Mouse (Mus musculus) CH12.LX (cell line): ENCODE data around the gene Dnm1. TPM values are rescaled to one million over a fixed set of nuclear protein-coding genes. Genes with fewer than 3 reads are reported as not detected.

Experiments used
- DNase-seq: peaks from one replicate; pipeline ENCODE4 v3.0.0-alpha.2; 2013; ENCODE audit errors: extremely low read depth
- H3K27ac ChIP-seq: 2 replicates; pipeline ENCODE4 v1.5.1; 2012; ENCODE audit warnings: low read depth, mild to moderate bottlenecking, control low read depth, moderate library complexity; ENCODE audit not compliant: insufficient read depth
- H3K27me3 ChIP-seq: replicated peaks from 2 replicates; pipeline ENCODE3; 2012; ENCODE audit warnings: inconsistent platforms
- H3K36me3 ChIP-seq, 2 experiments: replicated peaks in 1 of 2; 2 replicates each; pipeline versions ENCODE3 to v1.6.1; 2012; ENCODE audit warnings: inconsistent platforms in 1 of 2, low read length in 1 of 2, mild to moderate bottlenecking in 1 of 2, mixed read lengths in 1 of 2, moderate library complexity in 1 of 2; ENCODE audit not compliant: control insufficient read depth in 1 of 2, insufficient read depth in 1 of 2
- H3K4me1 ChIP-seq, 2 experiments: 2 replicates each; pipeline ENCODE4 v1.6.1; 2012; ENCODE audit warnings: inconsistent platforms in 1 of 2, moderate library complexity in 1 of 2; ENCODE audit not compliant: insufficient read depth in 2 of 2, control insufficient read depth in 1 of 2
- H3K4me2 ChIP-seq: 2 replicates; pipeline ENCODE4 v1.6.1; 2012; ENCODE audit warnings: low read depth, mild to moderate bottlenecking, control low read depth; ENCODE audit not compliant: poor library complexity, insufficient read depth, severe bottlenecking
- H3K4me3 ChIP-seq, 3 experiments: fragments of 150-350 bp in 1 of 3; sonication (generic) in 1 of 3; replicated peaks in 1 of 3; 2 replicates each; pipeline versions ENCODE3 to v1.5.1; 2011 to 2012; ENCODE audit warnings: low read depth in 2 of 3, low read length in 2 of 3, mild to moderate bottlenecking in 2 of 3, moderate library complexity in 2 of 3, control low read depth in 1 of 3, improper control_type of control experiment in 1 of 3, inconsistent platforms in 1 of 3, mixed read lengths in 1 of 3; ENCODE audit not compliant: poor library complexity in 1 of 3
- H3K79me2 ChIP-seq: replicated peaks from 2 replicates; pipeline ENCODE4 v1.6.1; 2012; ENCODE audit warnings: mild to moderate bottlenecking, moderate library complexity; ENCODE audit not compliant: control insufficient read depth, poor library complexity, insufficient read depth, severe bottlenecking; ENCODE audit errors: extremely low read depth
- H3K9ac ChIP-seq: 2 replicates; pipeline ENCODE4 v1.6.1; 2012; ENCODE audit warnings: low read depth, mild to moderate bottlenecking, control low read depth, moderate library complexity; ENCODE audit not compliant: insufficient read depth
- H3K9me3 ChIP-seq: replicated peaks from 2 replicates; pipeline ENCODE3; 2012; ENCODE audit warnings: low read length, inconsistent platforms, mixed read lengths
- BHLHE40 ChIP-seq: IDR thresholded peaks from 2 replicates; pipeline ENCODE4 v1.6.1; 2011; ENCODE audit warnings: mild to moderate bottlenecking, low read depth, low read length, improper control_type of control experiment
- CHD1 ChIP-seq: IDR thresholded peaks from 2 replicates; pipeline ENCODE4 v1.6.1; 2012; ENCODE audit warnings: low read depth, low read length, improper control_type of control experiment, inconsistent platforms
- CHD2 ChIP-seq: IDR thresholded peaks from 2 replicates; pipeline ENCODE4 v1.6.1; 2011; ENCODE audit warnings: low read length, improper control_type of control experiment
- CTCF ChIP-seq, 2 experiments: IDR thresholded peaks in 1 of 2; conservative IDR thresholded peaks in 1 of 2; 2 replicates each; pipeline ENCODE4 v1.5.1; 2011 to 2012; ENCODE audit warnings: low read depth in 2 of 2, low read length in 2 of 2, improper control_type of control experiment in 1 of 2, inconsistent platforms in 1 of 2, mild to moderate bottlenecking in 1 of 2, moderate library complexity in 1 of 2
- E2F4 ChIP-seq: IDR thresholded peaks from 2 replicates; pipeline ENCODE4 v1.6.1; 2011; ENCODE audit warnings: low read depth, low read length, improper control_type of control experiment; ENCODE audit not compliant: insufficient replicate concordance
- ELF1 ChIP-seq: IDR thresholded peaks from 2 replicates; pipeline ENCODE4 v1.6.1; 2014; ENCODE audit warnings: low read depth, mild to moderate bottlenecking, inconsistent platforms, low read length, improper control_type of control experiment
- EP300 ChIP-seq: IDR thresholded peaks from 2 replicates; pipeline ENCODE4 v1.6.1; 2011; ENCODE audit warnings: low read length, improper control_type of control experiment
- ETS1 ChIP-seq: conservative IDR thresholded peaks from 2 replicates; pipeline ENCODE4 v1.6.1; 2012; ENCODE audit warnings: low read depth, mild to moderate bottlenecking, inconsistent platforms, low read length, improper control_type of control experiment, moderate library complexity
- GABPA ChIP-seq: IDR thresholded peaks from 2 replicates; pipeline ENCODE4 v1.6.1; 2012; ENCODE audit warnings: low read depth, low read length, improper control_type of control experiment, inconsistent platforms; ENCODE audit not compliant: insufficient replicate concordance
- HCFC1 ChIP-seq: IDR thresholded peaks from 2 replicates; pipeline ENCODE4 v1.6.1; 2012; ENCODE audit warnings: low read depth, mild to moderate bottlenecking, inconsistent platforms, low read length, improper control_type of control experiment
- IRF4 ChIP-seq: IDR thresholded peaks from 2 replicates; pipeline ENCODE4 v1.6.1; 2014; ENCODE audit warnings: low read depth, mild to moderate bottlenecking, inconsistent platforms, low read length, improper control_type of control experiment
- JUN ChIP-seq: IDR thresholded peaks from 2 replicates; pipeline ENCODE4 v1.6.1; 2011; ENCODE audit warnings: low read depth, mild to moderate bottlenecking, low read length, improper control_type of control experiment, moderate library complexity; ENCODE audit not compliant: insufficient read depth
- JUND ChIP-seq: conservative IDR thresholded peaks from 2 replicates; pipeline ENCODE4 v1.6.1; 2011; ENCODE audit warnings: low read depth, low read length, improper control_type of control experiment
- KAT2A ChIP-seq: IDR thresholded peaks from 2 replicates; pipeline ENCODE4 v1.6.1; 2012; ENCODE audit warnings: low read length, improper control_type of control experiment, inconsistent platforms; ENCODE audit not compliant: insufficient replicate concordance
- MAFK ChIP-seq: IDR thresholded peaks from 2 replicates; pipeline ENCODE4 v1.6.1; 2011; ENCODE audit warnings: low read length, improper control_type of control experiment; ENCODE audit not compliant: insufficient replicate concordance
- MAX ChIP-seq: IDR thresholded peaks from 2 replicates; pipeline ENCODE4 v1.6.1; 2011; ENCODE audit warnings: low read length, improper control_type of control experiment
- MAZ ChIP-seq: IDR thresholded peaks from 2 replicates; pipeline ENCODE4 v1.6.1; 2012; ENCODE audit warnings: low read depth, mild to moderate bottlenecking, inconsistent platforms, low read length, improper control_type of control experiment, moderate library complexity
- MEF2A ChIP-seq: IDR thresholded peaks from 2 replicates; pipeline ENCODE4 v1.6.1; 2014; ENCODE audit warnings: low read depth, mild to moderate bottlenecking, inconsistent platforms, low read length, improper control_type of control experiment, borderline replicate concordance
- MXI1 ChIP-seq: IDR thresholded peaks from 2 replicates; pipeline ENCODE4 v1.6.1; 2011; ENCODE audit warnings: mild to moderate bottlenecking, low read depth, low read length, improper control_type of control experiment
- MYC ChIP-seq: IDR thresholded peaks from 2 replicates; pipeline ENCODE4 v1.6.1; 2011; ENCODE audit warnings: low read depth, mild to moderate bottlenecking, improper control_type of control experiment, low read length
- NELFE ChIP-seq: IDR thresholded peaks from 2 replicates; pipeline ENCODE4 v1.6.1; 2011; ENCODE audit warnings: low read depth, low read length, improper control_type of control experiment
- NRF1 ChIP-seq: IDR thresholded peaks from 2 replicates; pipeline ENCODE4 v1.6.1; 2014; ENCODE audit warnings: low read depth, mild to moderate bottlenecking, inconsistent platforms, low read length, improper control_type of control experiment, moderate library complexity
- PAX5 ChIP-seq: IDR thresholded peaks from 2 replicates; pipeline ENCODE4 v1.6.1; 2012; ENCODE audit warnings: low read length, inconsistent platforms, mixed read lengths
- POLR2A ChIP-seq: IDR thresholded peaks from 2 replicates; pipeline ENCODE4 v1.6.1; 2011; ENCODE audit warnings: low read depth, mild to moderate bottlenecking, improper control_type of control experiment, low read length
- POLR2AphosphoS2 ChIP-seq: IDR thresholded peaks from 2 replicates; pipeline ENCODE4 v1.6.1; 2011; ENCODE audit warnings: low read depth, low read length, improper control_type of control experiment
- RAD21 ChIP-seq: IDR thresholded peaks from 2 replicates; pipeline ENCODE4 v1.6.1; 2011; ENCODE audit warnings: low read depth, mild to moderate bottlenecking, low read length, improper control_type of control experiment, moderate library complexity
- RCOR1 ChIP-seq: conservative IDR thresholded peaks from 2 replicates; pipeline ENCODE4 v1.6.1; 2012; ENCODE audit warnings: low read depth, mild to moderate bottlenecking, inconsistent platforms, low read length, improper control_type of control experiment
- SIN3A ChIP-seq: IDR thresholded peaks from 2 replicates; pipeline ENCODE4 v1.6.1; 2012; ENCODE audit warnings: low read length, improper control_type of control experiment, inconsistent platforms
- SMC3 ChIP-seq: IDR thresholded peaks from 2 replicates; pipeline ENCODE4 v1.6.1; 2011; ENCODE audit warnings: low read depth, low read length, improper control_type of control experiment
- TBP ChIP-seq: conservative IDR thresholded peaks from 2 replicates; pipeline ENCODE4 v1.6.1; 2011; ENCODE audit warnings: low read depth, low read length, improper control_type of control experiment
- TCF12 ChIP-seq: IDR thresholded peaks from 2 replicates; pipeline ENCODE4 v1.6.1; 2014; ENCODE audit warnings: low read depth, mild to moderate bottlenecking, inconsistent platforms, low read length, improper control_type of control experiment
- UBTF ChIP-seq: IDR thresholded peaks from 2 replicates; pipeline ENCODE4 v1.6.1; 2012; ENCODE audit warnings: low read depth, mild to moderate bottlenecking, inconsistent platforms, low read length, improper control_type of control experiment, moderate library complexity
- USF1 ChIP-seq: IDR thresholded peaks from 2 replicates; pipeline ENCODE4 v1.6.1; 2014; ENCODE audit warnings: low read depth, mild to moderate bottlenecking, inconsistent platforms, low read length, improper control_type of control experiment
- USF2 ChIP-seq: conservative IDR thresholded peaks from 2 replicates; pipeline ENCODE4 v1.6.1; 2011; ENCODE audit warnings: low read depth, low read length, improper control_type of control experiment
- ZC3H11A ChIP-seq: IDR thresholded peaks from 2 replicates; pipeline ENCODE4 v1.6.1; 2012; ENCODE audit warnings: low read depth, mild to moderate bottlenecking, inconsistent platforms, low read length, improper control_type of control experiment
- ZKSCAN1 ChIP-seq: IDR thresholded peaks from 2 replicates; pipeline ENCODE4 v1.6.1; 2012; ENCODE audit warnings: low read depth, inconsistent platforms, low read length, improper control_type of control experiment, borderline replicate concordance
- ZMIZ1 ChIP-seq: IDR thresholded peaks from 2 replicates; pipeline ENCODE4 v1.6.1; 2012; ENCODE audit warnings: low read depth, mild to moderate bottlenecking, inconsistent platforms, low read length, improper control_type of control experiment
- ZNF384 ChIP-seq: IDR thresholded peaks from 2 replicates; pipeline ENCODE4 v1.6.1; 2012; ENCODE audit warnings: low read depth, low read length, improper control_type of control experiment, inconsistent platforms
- dilution Hi-C: fragments of 300-500 bp; cut with MboI; formaldehyde crosslinking; loops from 2 replicates; pipeline ENCODE4 v1.14.3; 2020; ENCODE audit warnings: low sequenced_read_pairs; ENCODE audit not compliant: extremely low pct_unique_long_range_greater_than_20kb, extremely low pct_ligation_motif_present
- in situ Hi-C: fragments of 300-500 bp; cut with MboI; formaldehyde crosslinking; loops from 3 replicates; pipeline ENCODE4 v1.14.3; 2019; ENCODE audit warnings: low sequenced_read_pairs, low pct_ligation_motif_present, low pct_unique_long_range_greater_than_20kb, mixed read lengths
- polyA plus RNA-seq: library from polyadenylated mRNA; unstranded; fragments of >175 nt; gene quantifications from 2 replicates; pipeline ENCODE4 v1.2.1, GENCODE M21; 2012; ENCODE audit warnings: low read depth; ENCODE audit not compliant: insufficient read length
- total RNA-seq, 2 experiments: library from RNA; depleted of rRNA; stranded (reverse); fragments of 300-350 nt in 1 of 2; fragments of >200 nt in 1 of 2; gene quantifications; 2 replicates each; pipeline ENCODE4 v1.2.3; 2012 to 2014

Dnm1 gene
- total and polyA plus RNA-seq, 3 experiments = 0.25 TPM; not detected in 2

- peak; percentile 95 for DNase-seq
- H3K4me1 ChIP-seq = peaks cover 0 to 14% of the 10 kb centered on the region in 2 experiments; a peak in 2 of 4 replicates
- H3K4me3 ChIP-seq = peak within 1 kb of the TSS; percentile 58 to 91 (median 87)
- dilution Hi-C loops (no loop called here), in situ Hi-C loops (no loop called here)
- no peaks in the 10 kb centered on the region for H3K9me3 ChIP-seq
- peak within 1 kb of the TSS; percentile 78 for H3K4me2 ChIP-seq
- H3K9ac ChIP-seq = peak within 1 kb of the TSS; percentile 76
- peaks cover 31 to 32% of the 10 kb centered on the region in 2 experiments for H3K36me3 ChIP-seq
- no peaks in the 10 kb centered on the region for H3K27me3 ChIP-seq
- TF ChIP-seq RAD21 = no peak
- TF ChIP-seq ELF1 = peak; percentile 86
- no peak for TF ChIP-seq CHD1
- TF ChIP-seq RCOR1 = no peak
- no peak; the same call in 1 of the 2 replicates for TF ChIP-seq POLR2AphosphoS2
- peak; percentile 17; the same call in 1 of the 2 replicates for TF ChIP-seq MXI1
- no peak for TF ChIP-seq SMC3
- peak; percentile 51; the same call in 1 of the 2 replicates for TF ChIP-seq UBTF
- no peak for TF ChIP-seq USF2
- TF ChIP-seq MAZ = 0 out of 2 replicates have a peak, but pooled peaks have one; percentile 3
- TF ChIP-seq MAX = no peak
- TF ChIP-seq SIN3A = no peak; the same call in 1 of the 2 replicates
- no peak for TF ChIP-seq IRF4
- no peak for TF ChIP-seq ZKSCAN1
- TF ChIP-seq MAFK = no peak
- TF ChIP-seq NRF1 = peak; percentile 87
- no peak for TF ChIP-seq BHLHE40
- peak; percentile 54 for TF ChIP-seq TCF12
- no peak for TF ChIP-seq GABPA
- peak; percentile 66 for TF ChIP-seq HCFC1
- no peak for TF ChIP-seq ZNF384
- no peak for TF ChIP-seq CHD2
- TF ChIP-seq ZC3H11A = no peak
- TF ChIP-seq POLR2A = peak; percentile 94
- no peak for TF ChIP-seq E2F4
- TF ChIP-seq MEF2A = no peak
- TF ChIP-seq JUND = no peak
- TF ChIP-seq NELFE = peak; percentile 82
- 0 out of 2 replicates have a peak, but pooled peaks have one; percentile 36 for TF ChIP-seq MYC
- no peak for TF ChIP-seq EP300
- TF ChIP-seq ZMIZ1 = no peak; the same call in 1 of the 2 replicates
- no peak for TF ChIP-seq JUN
- TF ChIP-seq ETS1 = no peak
- TF ChIP-seq TBP = peak; percentile 58; the same call in 1 of the 2 replicates
- no peak for TF ChIP-seq USF1
- no peak for TF ChIP-seq CTCF (conservative IDR thresholded peaks at IDR 0.05 in 1 of 2, IDR thresholded peaks at IDR 0.05 in 1 of 2; ENCODE audit: low read depth in 2 of 2, low read length in 2 of 2)
- no peak for TF ChIP-seq PAX5
- no peak for TF ChIP-seq KAT2A
- H3K79me2 ChIP-seq = peaks cover 10% of the 10 kb centered on the region
- H3K27ac ChIP-seq = peak within 1 kb of the TSS; percentile 27; the same call in 1 of the 2 replicates
These were observed 93.3 kb downstream of the Dnm1 start, which contains the start of gene Uck1 for GRCm38 (mm10) chr2:32259657-32260417. Uck1 (minus strand) TSS chr2:32260159.
